Mouse (Mus musculus) thymus, postnatal 10 days (tissue): Measurements from ENCODE around the gene Gm5134.

Source experiments
- DNase-seq, 2 experiments: peaks; one replicate each; pipeline ENCODE4 v3.0.0; 2021; ENCODE audit warnings: low spot score in 2 of 2

The Gm5134 gene

GRCm38 (mm10) chr10:75954381-75954811, at the start of gene Gm5134:
TSS of gene Gm5134 (plus strand) at chr10:75954514.
- peak in 1 of 2 experiments; percentile 24 for DNase-seq

- no peak for DNase-seq
Measured at GRCm38 (mm10) chr10:75906882-75907281, 47.4 kb upstream of the Gm5134 start.

- DNase-seq = no peak
Measured at GRCm38 (mm10) chr10:75910698-75911097, 43.6 kb upstream of the Gm5134 start.

- DNase-seq = no peak
Measured at GRCm38 (mm10) chr10:75913013-75913589, 41.2 kb upstream of the Gm5134 start.

GRCm38 (mm10) chr10:75915557-75915956, 38.8 kb upstream of the Gm5134 start:
- DNase-seq = no peak

GRCm38 (mm10) chr10:75916840-75917239, 37.5 kb upstream of the Gm5134 start:
- no peak for DNase-seq

GRCm38 (mm10) chr10:75919026-75919425, 35.3 kb upstream of the Gm5134 start:
- no peak for DNase-seq

- peak; percentile 87 to 92 for DNase-seq
Measured at GRCm38 (mm10) chr10:75921026-75921725, 33.1 kb upstream of the Gm5134 start, which contains the start of gene Smarcb1. TSS of gene Smarcb1 (minus strand) at chr10:75921617.

GRCm38 (mm10) chr10:75921726-75922560, 32.4 kb upstream of the Gm5134 start:
- DNase-seq = peak in 1 of 2 experiments; percentile 16

- no peak for DNase-seq
Measured at GRCm38 (mm10) chr10:75924324-75924723, 30.0 kb upstream of the Gm5134 start.

- peak in 1 of 2 experiments; percentile 27 for DNase-seq
Measured at GRCm38 (mm10) chr10:75926396-75926795, 27.9 kb upstream of the Gm5134 start.

GRCm38 (mm10) chr10:75930304-75930703, 24.0 kb upstream of the Gm5134 start:
- no peak for DNase-seq

- no peak for DNase-seq
Measured at GRCm38 (mm10) chr10:75931311-75931710, 23.0 kb upstream of the Gm5134 start.

- DNase-seq = peak in 1 of 2 experiments; percentile 31
Measured at GRCm38 (mm10) chr10:75932081-75932678, 22.1 kb upstream of the Gm5134 start.

GRCm38 (mm10) chr10:75932891-75933290, 21.4 kb upstream of the Gm5134 start, which contains the start of gene Chchd10:
TSS of gene Chchd10 (plus strand) at chr10:75933130.
- DNase-seq = no peak

GRCm38 (mm10) chr10:75934991-75935390, 19.3 kb upstream of the Gm5134 start:
- DNase-seq = no peak

- DNase-seq = peak; percentile 43 to 44
Measured at GRCm38 (mm10) chr10:75935680-75936541, 18.4 kb upstream of the Gm5134 start, which contains the start of gene Mmp11. TSS of gene Mmp11 (minus strand) at chr10:75936496.

GRCm38 (mm10) chr10:75936909-75937667, 17.2 kb upstream of the Gm5134 start:
- no peak for DNase-seq

- no peak for DNase-seq
Measured at GRCm38 (mm10) chr10:75937851-75938643, 16.3 kb upstream of the Gm5134 start.
